Mouse (Mus musculus) neural tube, embryonic 13.5 days (tissue): Measurements from ENCODE around the gene Nfil3. TPM values are rescaled to one million over a fixed set of nuclear protein-coding genes. Genes with fewer than 3 reads are reported as not detected.

Source experiments
- ATAC-seq: fragments of 200-750 bp; cut with Nextera tagmentation; 2 replicates; pipeline ENCODE4 v1.8.0; 2017; ENCODE audit warnings: low read depth, mild to moderate bottlenecking, moderate TSS enrichment, moderate library complexity
- H3K27ac ChIP-seq: fragments of 300-500 bp; sonication (generic); replicated peaks from 2 replicates; pipeline ENCODE4 v1.5.1; 2015; ENCODE audit warnings: moderate library complexity, mild to moderate bottlenecking, inconsistent platforms
- H3K27me3 ChIP-seq: fragments of 300-500 bp; sonication (generic); 2 replicates; pipeline ENCODE4 v1.6.1; 2015; ENCODE audit warnings: mild to moderate bottlenecking, inconsistent platforms
- H3K36me3 ChIP-seq: fragments of 300-500 bp; sonication (generic); 2 replicates; pipeline ENCODE4 v1.6.1; 2015; ENCODE audit warnings: mild to moderate bottlenecking, inconsistent platforms
- H3K4me1 ChIP-seq: fragments of 300-500 bp; sonication (generic); replicated peaks from 2 replicates; pipeline ENCODE4 v1.6.1; 2015; ENCODE audit warnings: inconsistent platforms
- H3K4me2 ChIP-seq: fragments of 300-500 bp; sonication (generic); 2 replicates; pipeline ENCODE4 v1.6.1; 2015; ENCODE audit warnings: inconsistent platforms, mild to moderate bottlenecking, moderate library complexity
- H3K4me3 ChIP-seq: fragments of 300-500 bp; sonication (generic); 2 replicates; pipeline ENCODE4 v1.5.1; 2015; ENCODE audit warnings: mild to moderate bottlenecking, inconsistent platforms
- H3K9ac ChIP-seq: fragments of 300-500 bp; sonication (generic); 2 replicates; pipeline ENCODE4 v1.6.1; 2015; ENCODE audit warnings: moderate library complexity, mild to moderate bottlenecking, inconsistent platforms
- H3K9me3 ChIP-seq: fragments of 300-500 bp; sonication (generic); 2 replicates; pipeline ENCODE4 v1.6.1; 2016; ENCODE audit warnings: inconsistent platforms
- WGBS: fragments of 180-500 bp; shearing (Covaris S2); methylation state at CpG from one replicate; pipeline ENCODE4 v1.1.7; 2015; 5-methylcytosine and 5-hydroxymethylcytosine counted together
- polyA plus RNA-seq: library from polyadenylated mRNA; unstranded; fragments of >200 nt; fragmentation: Nextera tagmentation; extraction: Ambion mirVana; gene quantifications from 2 replicates; pipeline ENCODE4 v1.2.1, GENCODE M21; 2015

Nfil3 gene
- polyA plus RNA-seq, 1 experiment from 2014 or later: 53.6 TPM

GRCm38 (mm10) chr13:52980211-52980950 lies 492 bp downstream of the Nfil3 start:
- peak; percentile 81 for ATAC-seq
- Histone ChIP-seq H3K36me3 (no peaks in the 10 kb centered on the region), H3K4me3 (peak overlapping the region; percentile 89), H3K4me1 (peaks cover 46% of the 10 kb centered on the region), H3K4me2 (peak overlapping the region; percentile 98), H3K27me3 (peaks cover 14% of the 10 kb centered on the region; the same call in 1 of the 2 replicates), H3K9ac (peak overlapping the region; percentile 96), H3K27ac (peak overlapping the region; percentile 98), H3K9me3 (no peaks in the 10 kb centered on the region)
- WGBS: under 1% methylated on average over 66 of the region's 77 CpGs

- H3K9ac ChIP-seq: peak overlapping the region; percentile 96
- H3K9me3 ChIP-seq: no peaks in the 10 kb centered on the region
- ATAC-seq: no peak
- H3K27ac ChIP-seq: peak overlapping the region; percentile 98
- peaks cover 14% of the 10 kb centered on the region; the same call in 1 of the 2 replicates for H3K27me3 ChIP-seq
- H3K4me3 ChIP-seq: peak overlapping the region; percentile 89
- peak overlapping the region; percentile 98 for H3K4me2 ChIP-seq
- no peaks in the 10 kb centered on the region for H3K36me3 ChIP-seq
- WGBS: under 1% methylated on average over 22 of the region's 22 CpGs
- H3K4me1 ChIP-seq: peaks cover 54% of the 10 kb centered on the region
Measured at GRCm38 (mm10) chr13:52979331-52980051, 1.4 kb downstream of the Nfil3 start.

GRCm38 (mm10) chr13:52978321-52978981 lies 2.4 kb downstream of the Nfil3 start:
- 1% methylated on average over 55 of the region's 64 CpGs for WGBS
- Histone ChIP-seq H3K4me2 (peak overlapping the region; percentile 98), H3K4me3 (peak overlapping the region; percentile 89), H3K27me3 (peaks cover 7% of the 10 kb centered on the region; the same call in 1 of the 2 replicates), H3K36me3 (no peaks in the 10 kb centered on the region), H3K9ac (peak overlapping the region; percentile 95), H3K9me3 (no peaks in the 10 kb centered on the region), H3K4me1 (peaks cover 61% of the 10 kb centered on the region), H3K27ac (peak overlapping the region; percentile 97)
- ATAC-seq: 0 out of 2 replicates have a peak, but pooled peaks have one; percentile 5

- WGBS: 20% methylated on average over 4 of the region's 4 CpGs
- ATAC-seq: no peak
- Histone ChIP-seq H3K36me3 (no peaks in the 10 kb centered on the region), H3K4me3 (peak overlapping the region; percentile 89), H3K4me2 (peak overlapping the region; percentile 98), H3K4me1 (peaks cover 66% of the 10 kb centered on the region), H3K27me3 (peaks cover 5% of the 10 kb centered on the region; the same call in 1 of the 2 replicates), H3K27ac (peak overlapping the region; percentile 97), H3K9ac (peak overlapping the region; percentile 95), H3K9me3 (no peaks in the 10 kb centered on the region)
Measured at GRCm38 (mm10) chr13:52977757-52978156, 3.1 kb downstream of the Nfil3 start.

GRCm38 (mm10) chr13:52977221-52977609 lies 3.7 kb downstream of the Nfil3 start:
- Histone ChIP-seq H3K4me2 (peak overlapping the region; percentile 98), H3K9me3 (no peaks in the 10 kb centered on the region), H3K36me3 (no peaks in the 10 kb centered on the region), H3K4me3 (peak overlapping the region; percentile 89), H3K9ac (peak overlapping the region; percentile 95), H3K27ac (peak overlapping the region; percentile 97), H3K4me1 (peaks cover 61% of the 10 kb centered on the region), H3K27me3 (peaks cover 4% of the 10 kb centered on the region; the same call in 1 of the 2 replicates)
- whole genome bisulfite sequencing: 67% methylated on average over 9 of the region's 9 CpGs
- no peak for ATAC-seq

GRCm38 (mm10) chr13:52976510-52977220 lies 4.2 kb downstream of the Nfil3 start:
- peak overlapping the region; percentile 89 for H3K4me3 ChIP-seq
- no peaks in the 10 kb centered on the region for H3K27me3 ChIP-seq
- ATAC-seq: no peak
- H3K4me1 ChIP-seq: peaks cover 55% of the 10 kb centered on the region
- WGBS: 19% methylated on average over 16 of the region's 16 CpGs
- no peaks in the 10 kb centered on the region for H3K36me3 ChIP-seq
- H3K9ac ChIP-seq: peak overlapping the region; percentile 95
- H3K9me3 ChIP-seq: no peaks in the 10 kb centered on the region
- peak overlapping the region; percentile 98 for H3K4me2 ChIP-seq
- peak overlapping the region; percentile 61 for H3K27ac ChIP-seq

GRCm38 (mm10) chr13:52976130-52976509 lies 4.8 kb downstream of the Nfil3 start:
- peak overlapping the region; percentile 98 for H3K4me2 ChIP-seq
- H3K36me3 ChIP-seq: no peaks in the 10 kb centered on the region
- H3K9me3 ChIP-seq: no peaks in the 10 kb centered on the region
- peak overlapping the region; percentile 89 for H3K4me3 ChIP-seq
- WGBS: 22% methylated on average over 8 of the region's 8 CpGs
- no peak overlapping the region for H3K27ac ChIP-seq
- peaks cover 51% of the 10 kb centered on the region for H3K4me1 ChIP-seq
- ATAC-seq: no peak
- H3K9ac ChIP-seq: peak overlapping the region; percentile 95; the same call in 1 of the 2 replicates
- H3K27me3 ChIP-seq: no peaks in the 10 kb centered on the region

GRCm38 (mm10) chr13:52974676-52975075 lies 6.2 kb downstream of the Nfil3 start:
- ATAC-seq: no peak
- H3K9me3 ChIP-seq: no peaks in the 10 kb centered on the region
- no peak overlapping the region for H3K4me2 ChIP-seq
- no peak overlapping the region for H3K4me3 ChIP-seq
- no peak overlapping the region for H3K27ac ChIP-seq
- WGBS: 85% methylated on average over 3 of the region's 3 CpGs
- H3K9ac ChIP-seq: no peak overlapping the region
- H3K27me3 ChIP-seq: no peaks in the 10 kb centered on the region
- no peaks in the 10 kb centered on the region for H3K36me3 ChIP-seq
- H3K4me1 ChIP-seq: peaks cover 60% of the 10 kb centered on the region

GRCm38 (mm10) chr13:52973427-52973826 lies 7.4 kb downstream of the Nfil3 start:
- no peak for ATAC-seq
- Histone ChIP-seq H3K9ac (no peak overlapping the region), H3K4me1 (peaks cover 69% of the 10 kb centered on the region), H3K9me3 (no peaks in the 10 kb centered on the region), H3K27ac (no peak overlapping the region), H3K4me3 (no peak overlapping the region), H3K27me3 (no peaks in the 10 kb centered on the region), H3K4me2 (no peak overlapping the region), H3K36me3 (peaks cover 4% of the 10 kb centered on the region)
- WGBS: 93% methylated on average over 10 of the region's 10 CpGs

GRCm38 (mm10) chr13:52972626-52973025 lies 8.2 kb downstream of the Nfil3 start:
- Histone ChIP-seq H3K9me3 (no peaks in the 10 kb centered on the region), H3K27ac (no peak overlapping the region), H3K9ac (no peak overlapping the region), H3K4me1 (peaks cover 63% of the 10 kb centered on the region), H3K4me3 (no peak overlapping the region), H3K4me2 (no peak overlapping the region), H3K27me3 (no peaks in the 10 kb centered on the region), H3K36me3 (peaks cover 12% of the 10 kb centered on the region)
- WGBS: 94% methylated on average over 3 of the region's 3 CpGs
- ATAC-seq: no peak

- H3K4me3 ChIP-seq: no peak overlapping the region
- H3K27me3 ChIP-seq: no peaks in the 10 kb centered on the region
- no peaks in the 10 kb centered on the region for H3K9me3 ChIP-seq
- H3K27ac ChIP-seq: no peak overlapping the region
- WGBS: 89% methylated on average over 6 of the region's 6 CpGs
- H3K4me1 ChIP-seq: peaks cover 45% of the 10 kb centered on the region
- ATAC-seq: no peak
- no peak overlapping the region for H3K4me2 ChIP-seq
- no peak overlapping the region for H3K9ac ChIP-seq
- peaks cover 28% of the 10 kb centered on the region for H3K36me3 ChIP-seq
Measured at GRCm38 (mm10) chr13:52970876-52971275, 10.0 kb downstream of the Nfil3 start.
